Comparison of ENCODE assay signal across 27 mouse cellular contexts in genomic region chr2:12697209-12697608, GRCm38 (mm10).
DNase-seq lines count a peak whose midpoint lies in the region; ATAC-seq and TF ChIP-seq lines count a peak whose summit lies in the region.
"Had no signal": no experiment of that assay in that cellular context is flagged by ENCODE, and none has a peak within 500 bp of the region (broad histone marks: within the 10 kb centered on the region; RNA-seq: fewer than 3 reads in every experiment).

No protein-coding gene starts in this region.

- 62% methylated on average over 1 of the region's 1 CpGs for WGBS in heart, embryonic 13.5 days
- 90% methylated on average over 1 of the region's 1 CpGs for WGBS in midbrain, embryonic 11.5 days
- WGBS in midbrain, embryonic 13.5 days: 80% methylated on average over 1 of the region's 1 CpGs

- peak overlapping the region; percentile 16; the same call in 1 of the 2 replicates for H3K27ac ChIP-seq in heart, embryonic 13.5 days (replicated peaks)
- no peak overlapping the region for H3K27ac ChIP-seq in midbrain, embryonic 11.5 days (ENCODE audit: low read depth, low read length)
- H3K27ac ChIP-seq in midbrain, embryonic 13.5 days: no peak overlapping the region
- H3K27ac ChIP-seq: embryonic facial prominence, embryonic 13.5 days; embryonic facial prominence, embryonic 15.5 days; forebrain, embryonic 10.5 days; forebrain, embryonic 12.5 days had no signal

- peaks cover 21% of the 10 kb centered on the region for H3K4me1 ChIP-seq in heart, embryonic 13.5 days
- H3K4me1 ChIP-seq in midbrain, embryonic 11.5 days (ENCODE audit: control insufficient read depth, insufficient read depth, low read length): no peaks in the 10 kb centered on the region
- no peaks in the 10 kb centered on the region for H3K4me1 ChIP-seq in midbrain, embryonic 13.5 days (replicated peaks)
- H3K4me1 ChIP-seq: embryonic facial prominence, embryonic 13.5 days; embryonic facial prominence, embryonic 15.5 days; forebrain, embryonic 10.5 days; forebrain, embryonic 12.5 days had no signal

- no peaks in the 10 kb centered on the region for H3K79me3 ChIP-seq in C2C12 (ENCODE audit: low read depth)

- no peak for ATAC-seq in heart, embryonic 13.5 days (ENCODE audit: extremely low read depth, insufficient number of reproducible peaks, low FRiP score, low TSS enrichment)
- ATAC-seq in midbrain, embryonic 11.5 days (ENCODE audit: low FRiP score): no peak
- ATAC-seq in midbrain, embryonic 13.5 days: no peak
- ATAC-seq: activated CD4-positive, CD25-positive, alpha-beta regulatory T cell, adult 4 months; forebrain, embryonic 14.5 days; forebrain, embryonic 16.5 days; Patski had no signal

- DNase-seq in heart, postnatal 14 days: no peak
- peak; percentile 41 for DNase-seq in midbrain, embryonic 11.5 days (ENCODE audit: low spot score, missing footprints)
- no peak for DNase-seq in natural killer cell, adult 2 months (ENCODE audit: low spot score in 2 of 2)
- no peak for DNase-seq in adrenal gland, postnatal 36 days
- DNase-seq: adrenal gland, adult 8-10 months; adrenal gland, postnatal 14 days; B cell, adult 2 months; cerebellum, adult 11 months; cerebellum, adult 18-20 months; cerebellum, adult 8-10 months; cerebellum, adult 9-11 months; cerebellum, postnatal 14 days; cerebellum, postnatal 36 days; embryo, embryonic 11 days had no signal

- no peak overlapping the region for H3K4me2 ChIP-seq in heart, embryonic 13.5 days
- H3K4me2 ChIP-seq in midbrain, embryonic 11.5 days: no peak overlapping the region
- H3K4me2 ChIP-seq in midbrain, embryonic 13.5 days (replicated peaks): no peak overlapping the region
- peak overlapping the region; percentile 28 for H3K4me2 ChIP-seq in myocyte (ENCODE audit: low read depth)
- H3K4me2 ChIP-seq: embryonic facial prominence, embryonic 13.5 days; embryonic facial prominence, embryonic 15.5 days; forebrain, embryonic 12.5 days had no signal

- H3K4me3 ChIP-seq in heart, embryonic 13.5 days: no peak overlapping the region
- no peak overlapping the region for H3K4me3 ChIP-seq in midbrain, embryonic 11.5 days (ENCODE audit: low read depth, low read length)
- no peak overlapping the region for H3K4me3 ChIP-seq in midbrain, embryonic 13.5 days (replicated peaks)
- H3K4me3 ChIP-seq in C2C12 (ENCODE audit: insufficient read depth, poor library complexity, severe bottlenecking) (no peak overlapping the region), myocyte (no peak overlapping the region)
- H3K4me3 ChIP-seq: embryonic facial prominence, embryonic 13.5 days; embryonic facial prominence, embryonic 15.5 days; erythroblast, embryonic 14.5 days; forebrain, embryonic 10.5 days; forebrain, embryonic 12.5 days had no signal

- TF ChIP-seq CTCF in C2C12 (IDR thresholded peaks at IDR 0.05; ENCODE audit: control insufficient read depth, insufficient read depth, insufficient read length): no peak

- H3K79me2 ChIP-seq in C2C12 (ENCODE audit: control insufficient read depth, insufficient read depth): no peaks in the 10 kb centered on the region
- H3K79me2 ChIP-seq in myocyte (ENCODE audit: control insufficient read depth, insufficient read depth): no peaks in the 10 kb centered on the region

- no peaks in the 10 kb centered on the region for H3K27me3 ChIP-seq in heart, embryonic 13.5 days (replicated peaks)
- no peaks in the 10 kb centered on the region for H3K27me3 ChIP-seq in midbrain, embryonic 11.5 days (ENCODE audit: control insufficient read depth, insufficient read depth, low read length)
- H3K27me3 ChIP-seq in midbrain, embryonic 13.5 days: no peaks in the 10 kb centered on the region
- H3K27me3 ChIP-seq in C2C12 (ENCODE audit: control insufficient read depth, insufficient read depth, insufficient read length): no peaks in the 10 kb centered on the region
- no peaks in the 10 kb centered on the region for H3K27me3 ChIP-seq in myocyte (ENCODE audit: control insufficient read depth, insufficient read depth, insufficient read length)
- H3K27me3 ChIP-seq: embryonic facial prominence, embryonic 13.5 days; embryonic facial prominence, embryonic 15.5 days; forebrain, embryonic 12.5 days had no signal

- no peaks in the 10 kb centered on the region for H3K36me3 ChIP-seq in heart, embryonic 13.5 days
- no peaks in the 10 kb centered on the region for H3K36me3 ChIP-seq in midbrain, embryonic 11.5 days (ENCODE audit: control insufficient read depth, insufficient read depth, low read length)
- no peaks in the 10 kb centered on the region for H3K36me3 ChIP-seq in midbrain, embryonic 13.5 days
- no peaks in the 10 kb centered on the region for H3K36me3 ChIP-seq in C2C12 (ENCODE audit: control insufficient read depth, insufficient read depth)
- H3K36me3 ChIP-seq in myocyte (ENCODE audit: control insufficient read depth, insufficient read depth): no peaks in the 10 kb centered on the region
- H3K36me3 ChIP-seq: embryonic facial prominence, embryonic 13.5 days; embryonic facial prominence, embryonic 15.5 days; forebrain, embryonic 10.5 days; forebrain, embryonic 12.5 days had no signal

- TF ChIP-seq POLR2A in myocyte (IDR thresholded peaks at IDR 0.05; ENCODE audit: insufficient read length, low read depth): no peak

- H3ac ChIP-seq in C2C12 (ENCODE audit: control insufficient read depth, insufficient read length, low read depth): no peak overlapping the region
- H3ac ChIP-seq in myocyte (ENCODE audit: control insufficient read depth, insufficient read length): no peak overlapping the region

- no peaks in the 10 kb centered on the region for H3K9me3 ChIP-seq in heart, embryonic 13.5 days
- no peaks in the 10 kb centered on the region for H3K9me3 ChIP-seq in midbrain, embryonic 11.5 days (ENCODE audit: control insufficient read depth, low read length)
- no peaks in the 10 kb centered on the region for H3K9me3 ChIP-seq in midbrain, embryonic 13.5 days
- H3K9me3 ChIP-seq: embryonic facial prominence, embryonic 13.5 days; embryonic facial prominence, embryonic 15.5 days; forebrain, embryonic 10.5 days; forebrain, embryonic 12.5 days had no signal

- intact Hi-C loops in heart, postnatal 14 days (cut with DNase I): no loop called here

- H3K9ac ChIP-seq in heart, embryonic 13.5 days: no peak overlapping the region
- H3K9ac ChIP-seq in midbrain, embryonic 11.5 days (ENCODE audit: low read length): no peak overlapping the region
- H3K9ac ChIP-seq in midbrain, embryonic 13.5 days (replicated peaks): no peak overlapping the region
- H3K9ac ChIP-seq: embryonic facial prominence, embryonic 13.5 days; embryonic facial prominence, embryonic 15.5 days; forebrain, embryonic 12.5 days had no signal

TF ChIP-seq in C2C12, 6 proteins besides CTCF, POLR2A, EP300 and RAD21:
- TF ChIP-seq MYOD1 (IDR thresholded peaks at IDR 0.05; ENCODE audit: control insufficient read depth, insufficient read length, low read depth) (peak; percentile 58), MYOG (IDR thresholded peaks at IDR 0.05; ENCODE audit: control insufficient read depth, extremely low read depth, insufficient read length) (no peak), CEBPB (IDR thresholded peaks at IDR 0.05; ENCODE audit: low read depth) (no peak)
TF ChIP-seq in C2C12: peak in this region for 1.

TF ChIP-seq in myocyte, 11 proteins besides CTCF, POLR2A, EP300 and RAD21:
- TF ChIP-seq E2F4 (IDR thresholded peaks at IDR 0.05; ENCODE audit: insufficient read depth) (no peak), MYOG (IDR thresholded peaks at IDR 0.05; ENCODE audit: control insufficient read depth in 1 of 3, insufficient read depth in 1 of 3, insufficient read length in 2 of 3, low read depth in 2 of 3) (no peak), CEBPB (IDR thresholded peaks at IDR 0.05; ENCODE audit: insufficient read depth, poor library complexity, severe bottlenecking) (no peak), MAX (IDR thresholded peaks at IDR 0.05; ENCODE audit: low read depth) (no peak), MYOD1 (IDR thresholded peaks at IDR 0.05; ENCODE audit: control insufficient read depth in 1 of 3, insufficient read length in 2 of 3, low read depth in 2 of 3) (peak; percentile 36 to 52 (median 43))
